8 mouse cellular contexts compared by ENCODE assay signal in the genomic region with DNA sequence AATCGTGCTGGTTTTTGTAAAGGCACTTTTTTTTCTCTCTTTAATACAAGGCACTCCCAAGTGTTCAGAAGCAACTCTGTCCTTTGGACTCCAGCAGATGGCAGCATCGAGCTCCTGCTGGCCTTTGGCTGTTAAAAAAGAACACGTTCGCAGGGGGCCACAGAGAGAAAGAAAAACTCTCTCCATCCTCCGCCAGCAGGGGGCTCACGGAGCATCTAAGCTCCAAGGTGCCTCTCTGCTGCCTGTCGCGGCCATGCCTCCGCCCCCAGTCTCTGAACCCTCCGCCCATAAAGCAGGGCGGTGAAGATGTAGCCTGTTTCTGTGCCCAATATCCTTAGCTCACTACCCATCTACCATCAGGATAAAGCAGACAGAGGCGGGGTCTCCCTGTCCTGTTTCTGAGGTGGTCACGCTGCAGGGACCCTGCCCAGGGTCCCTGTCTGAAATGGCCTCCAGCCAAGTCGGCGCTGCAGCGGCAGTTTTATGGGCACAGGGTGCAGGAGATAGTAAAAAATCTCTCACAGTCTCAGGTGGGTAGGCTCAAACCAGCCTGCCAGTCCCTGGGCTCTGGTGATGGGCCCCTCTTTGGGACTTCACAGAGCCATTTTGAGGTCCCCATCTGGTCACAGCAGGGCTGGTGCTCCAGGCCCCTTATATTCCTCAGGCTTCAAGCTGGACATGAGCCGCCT.
DNase-seq lines count a peak whose midpoint lies in the region; TF ChIP-seq lines count a peak whose summit lies in the region.

No protein-coding gene starts in this region.

- H3K9ac ChIP-seq in ES-E14 (ENCODE audit: insufficient read depth, low read depth, low read length, poor library complexity, severe bottlenecking), result no peak overlapping the region

- no peaks in the 10 kb centered on the region for H3K27me3 ChIP-seq in cerebellum, adult 2 months (ENCODE audit: control insufficient read depth, insufficient read depth, low read length)

- WGBS in cerebellum, adult 2 months, result 13% methylated on average over 17 of the region's 17 CpGs
- 28% methylated on average over 17 of the region's 17 CpGs for WGBS in lung, adult 2 months
- 18% methylated on average over 17 of the region's 17 CpGs for WGBS in olfactory bulb, adult 2 months

- peak; percentile 75 for TF ChIP-seq CTCF in cerebellum, adult 2 months (IDR thresholded peaks at IDR 0.05; ENCODE audit: borderline replicate concordance, insufficient read depth, low read depth, low read length)
- TF ChIP-seq CTCF in lung, adult 2 months (IDR thresholded peaks at IDR 0.05; ENCODE audit: insufficient read depth, low read length), result peak; percentile 81
- peak; percentile 94 for TF ChIP-seq CTCF in olfactory bulb, adult 2 months (IDR thresholded peaks at IDR 0.05; ENCODE audit: insufficient read depth, low read depth, low read length)

- no peaks in the 10 kb centered on the region for H3K9me3 ChIP-seq in ES-E14 (ENCODE audit: control insufficient read depth, insufficient read depth, low read depth, low read length)

- H3K4me1 ChIP-seq in ES-E14 (ENCODE audit: control insufficient read depth in 2 of 2, insufficient read depth in 2 of 2, low read length in 2 of 2, poor library complexity in 1 of 2), result peaks cover 0 to 7% of the 10 kb centered on the region in 2 experiments; a peak in 1 of 4 replicates
- no peaks in the 10 kb centered on the region for H3K4me1 ChIP-seq in cerebellum, adult 2 months (ENCODE audit: control insufficient read depth, insufficient read depth, low read length)
- no peaks in the 10 kb centered on the region; the same call in 1 of the 2 replicates for H3K4me1 ChIP-seq in lung, adult 2 months (ENCODE audit: control insufficient read depth, insufficient read depth, low read length)
- peaks cover 11% of the 10 kb centered on the region; the same call in 1 of the 2 replicates for H3K4me1 ChIP-seq in olfactory bulb, adult 2 months (ENCODE audit: control insufficient read depth, insufficient read depth, low read length)

- TF ChIP-seq POLR2A in cerebellum, adult 2 months (IDR thresholded peaks at IDR 0.05; ENCODE audit: borderline replicate concordance, insufficient read depth, low read length), result no peak
- no peak for TF ChIP-seq POLR2A in lung, adult 2 months (IDR thresholded peaks at IDR 0.05; ENCODE audit: borderline replicate concordance, extremely low read depth, low read depth, low read length)
- no peak for TF ChIP-seq POLR2A in olfactory bulb, adult 2 months (IDR thresholded peaks at IDR 0.05; ENCODE audit: insufficient read depth, low read depth, low read length)

- no peak overlapping the region for H3K27ac ChIP-seq in ES-E14 (ENCODE audit: insufficient read depth, low read depth, low read length, poor library complexity, severe bottlenecking)
- H3K27ac ChIP-seq in cerebellum, adult 2 months (ENCODE audit: insufficient read depth, low read length), result no peak overlapping the region
- H3K27ac ChIP-seq in olfactory bulb, adult 2 months (ENCODE audit: insufficient read depth, low read depth, low read length), result no peak overlapping the region

- peak overlapping the region in 1 of 2 experiments; percentile 2; a peak in 1 of 4 replicates for H3K4me3 ChIP-seq in ES-E14 (ENCODE audit: insufficient read depth in 1 of 2, low read depth in 1 of 2, low read length in 2 of 2, poor library complexity in 1 of 2, severe bottlenecking in 1 of 2)
- H3K4me3 ChIP-seq in cerebellum, adult 2 months (replicated peaks; ENCODE audit: insufficient read depth, low read depth, low read length), result peak overlapping the region; percentile 9
- H3K4me3 ChIP-seq in lung, adult 2 months (replicated peaks; ENCODE audit: extremely low read depth, low read depth, low read length), result no peak overlapping the region
- peak overlapping the region; percentile 3; the same call in 1 of the 2 replicates for H3K4me3 ChIP-seq in olfactory bulb, adult 2 months (ENCODE audit: insufficient read depth, low read depth, low read length)

- H3K36me3 ChIP-seq in ES-E14 (ENCODE audit: control insufficient read depth, insufficient read depth, low read length, poor library complexity, severe bottlenecking), result peaks cover 6% of the 10 kb centered on the region; the same call in 1 of the 2 replicates

- in situ Hi-C loops in ES-E14 (cut with MboI; ENCODE audit: low sequenced_read_pairs in 2 of 2, unreplicated experiment in 2 of 2), result loop anchor here in 1 of 2 experiments (10.0 kb wide), 1 partner anchor 205 kb away; no protein-coding TSS in a partner anchor

- peak; percentile 100 for DNase-seq in ES-E14 (ENCODE audit: low read depth, low spot score)
- DNase-seq in cerebellum, adult 2 months, result peak; percentile 82 to 87
- DNase-seq in forelimb bud, embryonic 11.5 days (ENCODE audit: low read depth, low spot score), result peak; percentile 98
- DNase-seq in heart, postnatal 4 days, result peak; percentile 98
- peak; percentile 88 to 97 for DNase-seq in layer of hippocampus, adult 18-20 months (ENCODE audit: low spot score in 2 of 2)
- peak; percentile 76 for DNase-seq in lung, adult 2 months
- peak; percentile 86 for DNase-seq in testis, postnatal 14 days (ENCODE audit: low spot score)

TF ChIP-seq in ES-E14, 5 proteins besides CTCF, POLR2A, EP300 and RAD21:
- no peak for TF ChIP-seq MAFK (IDR thresholded peaks at IDR 0.05; ENCODE audit: insufficient read depth, low read depth, low read length)
- TF ChIP-seq ZNF384 (IDR thresholded peaks at IDR 0.05; ENCODE audit: low read depth, low read length), result peak; percentile 70
- peak; percentile 94 for TF ChIP-seq ZC3H11A (IDR thresholded peaks at IDR 0.05; ENCODE audit: borderline replicate concordance, low read depth, low read length)
- no peak for TF ChIP-seq CHD2 (IDR thresholded peaks at IDR 0.05; ENCODE audit: low read depth, low read length)
